Mouse (Mus musculus) embryonic facial prominence, embryonic 12.5 days (tissue): ENCODE data around the gene Nle1. TPM values are rescaled to one million over a fixed set of nuclear protein-coding genes. Genes with fewer than 3 reads are reported as not detected.

Source experiments
- ATAC-seq: fragments of 200-750 bp; cut with Nextera tagmentation; 2 replicates; pipeline ENCODE4 v1.8.0; 2017; ENCODE audit not compliant: insufficient number of reproducible peaks, insufficient read depth, low FRiP score, low TSS enrichment
- H3K27ac ChIP-seq: fragments of 300-500 bp; sonication (generic); 2 replicates; pipeline ENCODE4 v1.5.1; 2016; ENCODE audit warnings: mild to moderate bottlenecking
- H3K27me3 ChIP-seq: fragments of 300-500 bp; sonication (generic); 2 replicates; pipeline ENCODE4 v1.6.1; 2016; ENCODE audit warnings: mild to moderate bottlenecking, moderate library complexity
- H3K36me3 ChIP-seq: fragments of 300-500 bp; sonication (generic); 2 replicates; pipeline ENCODE4 v1.6.1; 2016; ENCODE audit warnings: mild to moderate bottlenecking
- H3K4me1 ChIP-seq: fragments of 300-500 bp; sonication (generic); 2 replicates; pipeline ENCODE4 v1.6.1; 2016
- H3K4me2 ChIP-seq: fragments of 300-500 bp; sonication (generic); replicated peaks from 2 replicates; pipeline ENCODE4 v1.6.1; 2016; ENCODE audit warnings: mild to moderate bottlenecking, moderate library complexity
- H3K4me3 ChIP-seq: fragments of 300-500 bp; sonication (generic); 2 replicates; pipeline ENCODE4 v1.5.1; 2016; ENCODE audit warnings: mild to moderate bottlenecking
- H3K9ac ChIP-seq: fragments of 300-500 bp; sonication (generic); 2 replicates; pipeline ENCODE4 v1.6.1; 2016; ENCODE audit warnings: mild to moderate bottlenecking, moderate library complexity
- H3K9me3 ChIP-seq: fragments of 300-500 bp; sonication (generic); 2 replicates; pipeline ENCODE4 v1.6.1; 2016; ENCODE audit warnings: mild to moderate bottlenecking, moderate library complexity
- WGBS: fragments of 180-500 bp; shearing (Covaris S2); methylation state at CpG from one replicate; pipeline ENCODE4 v1.1.7; 2016; 5-methylcytosine and 5-hydroxymethylcytosine counted together
- polyA plus RNA-seq: library from polyadenylated mRNA; unstranded; fragments of >200 nt; fragmentation: Nextera tagmentation; extraction: Ambion mirVana; gene quantifications from 2 replicates; pipeline ENCODE4 v1.2.1, GENCODE M21; 2016

Gene Nle1
- polyA plus RNA-seq, 1 experiment from 2014 or later, result 39.0 TPM

DNA sequence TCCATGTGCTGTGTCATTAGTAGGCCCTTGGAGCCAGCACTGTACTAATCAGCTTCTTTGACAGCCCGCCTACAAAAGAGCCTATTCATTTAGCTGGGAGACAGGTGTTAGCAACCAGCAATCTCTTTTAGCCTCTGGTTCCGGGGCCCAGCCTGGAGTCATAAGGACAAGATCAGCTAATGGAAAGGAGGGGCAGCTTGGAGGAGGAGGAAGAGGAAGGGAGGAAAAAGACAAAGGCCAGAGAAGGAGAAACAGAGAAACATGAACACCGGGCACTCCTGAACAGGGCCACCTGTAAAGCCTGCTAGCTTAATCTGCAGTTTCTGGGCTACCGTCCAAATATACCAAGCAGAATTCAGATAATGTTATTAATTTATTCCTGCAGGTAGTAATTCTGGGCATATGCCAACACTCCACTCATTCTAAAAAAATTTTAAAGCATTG, 44.7 kb downstream of the Nle1 start:
- no peaks in the 10 kb centered on the region for H3K9me3 ChIP-seq
- peaks cover 6% of the 10 kb centered on the region; the same call in 1 of the 2 replicates for H3K4me1 ChIP-seq
- no peak overlapping the region for H3K4me2 ChIP-seq
- H3K4me3 ChIP-seq, result no peak overlapping the region
- no peak overlapping the region for H3K9ac ChIP-seq
- 56% methylated on average over 4 of the region's 4 CpGs for WGBS
- H3K27me3 ChIP-seq, result no peaks in the 10 kb centered on the region
- H3K27ac ChIP-seq, result no peak overlapping the region
- H3K36me3 ChIP-seq, result no peaks in the 10 kb centered on the region
- ATAC-seq, result no peak

DNA sequence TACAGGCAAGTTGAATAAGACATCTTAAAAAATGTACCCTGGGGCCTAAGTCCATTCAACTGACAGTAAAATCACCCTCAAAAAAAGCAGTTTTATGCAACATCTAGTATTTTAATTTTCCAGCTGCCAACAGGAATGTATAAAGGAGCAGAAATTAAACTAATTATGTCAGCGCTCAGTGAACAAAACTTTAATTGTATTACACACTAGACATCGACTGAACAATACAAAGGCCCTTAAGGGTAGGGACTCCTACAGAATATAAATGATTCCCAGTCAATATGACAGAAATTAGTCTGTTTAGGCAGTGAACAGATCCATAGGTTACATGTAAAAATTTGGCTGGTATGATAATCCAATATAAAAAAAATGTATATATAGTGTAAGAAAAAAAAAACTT, 45.2 kb downstream of the Nle1 start:
- Histone ChIP-seq H3K9me3 (no peaks in the 10 kb centered on the region), H3K4me3 (no peak overlapping the region), H3K4me1 (peaks cover 6% of the 10 kb centered on the region; the same call in 1 of the 2 replicates), H3K27ac (no peak overlapping the region), H3K9ac (no peak overlapping the region), H3K27me3 (no peaks in the 10 kb centered on the region), H3K36me3 (no peaks in the 10 kb centered on the region), H3K4me2 (no peak overlapping the region)
- WGBS, result 70% methylated on average over 2 of the region's 2 CpGs
- ATAC-seq, result no peak

DNA sequence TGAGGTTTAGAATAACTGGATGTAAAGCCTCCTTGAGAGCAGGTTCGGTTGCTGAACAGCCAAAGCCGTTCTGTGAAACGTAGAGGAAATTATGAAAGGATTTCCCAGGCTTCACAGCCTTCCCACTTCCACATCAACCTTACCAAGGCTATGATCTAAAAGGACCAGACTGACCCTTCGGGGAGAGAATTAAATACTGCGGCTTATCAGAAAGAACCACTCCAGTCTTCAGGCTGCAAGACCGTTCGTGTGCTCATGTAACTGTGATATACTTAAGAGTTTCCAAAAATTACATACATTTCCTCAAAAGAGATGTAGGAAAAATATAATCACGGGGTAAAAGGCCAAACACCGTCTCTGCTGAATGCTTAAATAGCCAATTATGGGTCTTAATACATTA, 45.6 kb downstream of the Nle1 start:
- no peaks in the 10 kb centered on the region for H3K9me3 ChIP-seq
- no peaks in the 10 kb centered on the region for H3K27me3 ChIP-seq
- WGBS, result 77% methylated on average over 9 of the region's 9 CpGs
- no peak overlapping the region for H3K9ac ChIP-seq
- H3K36me3 ChIP-seq, result no peaks in the 10 kb centered on the region
- no peak for ATAC-seq
- H3K4me1 ChIP-seq, result peaks cover 6% of the 10 kb centered on the region; the same call in 1 of the 2 replicates
- no peak overlapping the region for H3K4me2 ChIP-seq
- no peak overlapping the region for H3K27ac ChIP-seq
- H3K4me3 ChIP-seq, result no peak overlapping the region

DNA sequence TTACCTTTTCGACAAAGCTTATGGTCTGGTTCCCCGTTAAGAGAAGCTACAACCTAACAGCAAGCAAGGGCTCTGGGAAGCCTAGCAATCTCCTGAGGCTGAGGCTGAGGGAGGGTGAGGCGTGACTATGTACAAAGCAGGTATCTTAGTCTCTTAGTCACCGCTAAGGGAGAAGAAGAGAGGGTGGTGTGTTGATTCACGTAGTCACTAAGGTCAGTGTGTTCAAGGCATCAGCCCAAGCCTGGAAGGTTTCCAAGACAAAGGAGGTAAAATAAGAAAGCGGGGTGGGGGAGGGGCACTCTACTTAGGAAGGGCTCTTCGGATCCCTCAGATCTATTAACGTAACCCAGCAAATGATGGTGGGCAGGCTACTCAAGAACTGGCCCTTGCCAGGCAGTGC, 46.7 kb downstream of the Nle1 start:
- Histone ChIP-seq H3K36me3 (no peaks in the 10 kb centered on the region), H3K4me3 (no peak overlapping the region), H3K27me3 (no peaks in the 10 kb centered on the region), H3K4me1 (peaks cover 6% of the 10 kb centered on the region; the same call in 1 of the 2 replicates), H3K9ac (no peak overlapping the region), H3K27ac (no peak overlapping the region), H3K9me3 (no peaks in the 10 kb centered on the region), H3K4me2 (no peak overlapping the region)
- no peak for ATAC-seq
- WGBS, result 69% methylated on average over 8 of the region's 8 CpGs

DNA sequence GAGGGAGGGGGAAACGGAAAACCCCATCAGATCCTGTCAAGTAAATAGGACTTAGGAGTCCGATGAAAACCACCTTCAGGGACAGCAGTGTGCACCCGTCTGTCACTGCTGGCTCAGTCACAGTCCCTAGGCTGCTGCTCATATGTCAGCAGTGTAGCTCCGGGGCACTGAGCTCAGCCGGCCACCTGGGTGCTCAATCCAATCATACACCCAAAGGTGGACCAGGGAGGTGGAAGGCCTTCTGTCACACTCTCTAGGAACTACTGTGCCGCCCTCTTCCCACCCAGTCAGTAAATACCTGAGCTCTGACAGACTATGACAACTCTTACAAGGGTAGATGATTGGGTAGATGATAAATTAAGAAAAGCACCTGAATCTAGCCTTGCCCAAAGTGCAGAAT, 47.5 kb downstream of the Nle1 start:
- no peak for ATAC-seq
- H3K27me3 ChIP-seq, result no peaks in the 10 kb centered on the region
- 77% methylated on average over 6 of the region's 6 CpGs for WGBS
- H3K4me1 ChIP-seq, result peaks cover 6% of the 10 kb centered on the region; the same call in 1 of the 2 replicates
- H3K4me2 ChIP-seq, result no peak overlapping the region
- H3K9me3 ChIP-seq, result no peaks in the 10 kb centered on the region
- H3K36me3 ChIP-seq, result no peaks in the 10 kb centered on the region
- H3K4me3 ChIP-seq, result no peak overlapping the region
- no peak overlapping the region for H3K9ac ChIP-seq
- no peak overlapping the region for H3K27ac ChIP-seq

DNA sequence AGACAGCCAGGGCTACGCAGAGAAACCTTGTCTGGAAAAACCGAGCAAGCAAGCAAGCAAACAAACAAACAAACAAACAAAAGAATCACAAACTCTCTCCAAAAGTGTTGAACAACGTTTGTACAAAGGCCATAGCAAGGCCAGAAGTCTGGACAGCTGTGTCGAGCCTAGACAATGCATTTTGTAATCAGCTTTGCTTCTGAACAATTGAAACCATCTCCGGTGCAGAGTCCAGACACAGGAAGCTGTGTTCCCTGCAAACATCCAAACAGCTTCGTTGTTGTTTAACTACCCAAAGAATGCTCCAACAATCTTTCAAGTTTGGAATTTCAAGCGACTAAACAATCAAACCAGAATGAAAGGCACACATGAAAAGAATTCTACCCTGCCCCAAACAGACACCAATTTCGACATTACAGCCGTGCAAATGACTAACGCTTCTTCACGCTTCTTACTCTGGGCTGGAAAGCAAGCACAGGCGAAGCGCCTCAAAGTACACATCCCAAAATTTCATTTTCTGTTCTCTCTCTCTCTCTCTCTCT, 50.8 kb downstream of the Nle1 start:
- H3K4me3 ChIP-seq, result no peak overlapping the region
- no peak overlapping the region for H3K27ac ChIP-seq
- no peak for ATAC-seq
- no peaks in the 10 kb centered on the region for H3K36me3 ChIP-seq
- WGBS, result 83% methylated on average over 13 of the region's 13 CpGs
- H3K27me3 ChIP-seq, result no peaks in the 10 kb centered on the region
- no peak overlapping the region for H3K4me2 ChIP-seq
- peaks cover 6% of the 10 kb centered on the region; the same call in 1 of the 2 replicates for H3K4me1 ChIP-seq
- no peaks in the 10 kb centered on the region for H3K9me3 ChIP-seq
- no peak overlapping the region for H3K9ac ChIP-seq

DNA sequence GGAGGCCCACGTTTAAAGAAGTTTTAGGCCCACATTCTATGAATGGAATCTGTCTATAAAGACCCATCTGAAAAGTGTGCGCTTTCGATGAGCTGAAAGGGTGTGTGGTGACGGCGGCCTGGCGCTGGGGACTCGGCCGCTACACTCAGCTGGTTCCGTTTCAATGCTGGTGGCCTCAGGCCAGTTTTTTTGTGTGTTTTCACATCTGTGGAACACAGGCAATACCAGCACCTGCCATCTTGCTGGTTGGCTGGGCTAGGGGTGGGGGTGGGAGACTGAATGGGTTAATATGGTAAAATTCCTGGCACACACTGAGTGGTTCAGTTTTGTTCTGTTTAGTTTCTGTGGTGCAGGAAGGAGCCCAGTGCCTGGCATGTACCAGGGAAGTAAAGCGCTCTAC, 52.2 kb downstream of the Nle1 start:
- 76% methylated on average over 10 of the region's 10 CpGs for WGBS
- Histone ChIP-seq H3K27ac (no peak overlapping the region), H3K4me2 (no peak overlapping the region), H3K4me3 (no peak overlapping the region), H3K9me3 (no peaks in the 10 kb centered on the region), H3K27me3 (no peaks in the 10 kb centered on the region), H3K9ac (no peak overlapping the region), H3K4me1 (no peaks in the 10 kb centered on the region), H3K36me3 (no peaks in the 10 kb centered on the region)
- ATAC-seq, result no peak

DNA sequence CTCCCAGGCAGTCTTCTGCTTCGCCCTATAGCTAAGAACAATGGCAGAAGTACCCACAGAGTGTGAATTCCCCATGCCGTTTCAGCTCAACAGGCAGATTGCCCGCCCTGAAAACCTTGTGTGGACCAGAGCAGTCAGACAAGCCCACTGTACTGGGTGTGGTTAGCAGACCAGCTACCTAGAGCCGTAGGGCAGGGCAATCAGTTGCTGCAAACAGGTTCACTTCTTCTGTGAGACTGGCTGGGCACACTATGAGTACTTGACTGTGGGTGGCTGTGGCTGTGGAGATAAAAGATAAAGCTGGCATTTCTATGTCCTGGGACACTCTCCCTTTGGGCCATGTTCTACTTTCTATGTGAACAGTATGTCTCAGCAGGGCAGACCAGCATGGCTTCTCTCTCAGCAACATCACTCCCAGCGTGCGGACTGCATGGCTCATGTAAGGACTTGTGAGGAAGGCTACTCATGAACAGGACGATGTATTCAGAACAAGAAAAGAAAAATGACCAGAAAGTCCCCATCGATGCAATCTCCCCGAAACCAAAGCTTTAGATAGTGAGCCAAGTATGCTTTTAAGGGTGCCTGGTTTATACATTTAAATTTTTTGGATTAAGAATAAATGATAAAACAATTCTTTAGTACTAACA, 52.8 kb downstream of the Nle1 start:
- Histone ChIP-seq H3K4me3 (no peak overlapping the region), H3K27ac (no peak overlapping the region), H3K4me2 (no peak overlapping the region), H3K36me3 (no peaks in the 10 kb centered on the region), H3K9me3 (no peaks in the 10 kb centered on the region), H3K27me3 (no peaks in the 10 kb centered on the region), H3K9ac (no peak overlapping the region), H3K4me1 (no peaks in the 10 kb centered on the region)
- no peak for ATAC-seq
- WGBS, result 87% methylated on average over 9 of the region's 9 CpGs

DNA sequence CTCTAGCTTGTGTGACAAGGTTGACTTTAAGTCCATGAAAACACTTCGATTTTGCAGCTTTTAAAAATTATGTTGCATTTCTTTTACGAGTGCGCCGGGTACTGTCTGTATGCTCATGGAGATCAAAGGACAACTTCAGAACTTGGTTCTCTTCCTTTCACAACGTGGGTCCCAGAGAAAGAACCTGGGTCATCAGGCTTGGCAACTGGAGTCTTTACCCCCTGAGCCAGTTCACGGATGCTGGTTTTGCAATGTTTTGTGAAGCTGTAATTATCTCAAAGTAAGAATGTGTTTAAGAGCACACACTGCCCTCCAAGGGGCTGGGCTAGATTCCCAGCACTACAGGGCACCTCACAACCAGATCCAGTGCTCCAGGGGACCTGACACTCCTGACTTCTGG, 54.1 kb downstream of the Nle1 start:
- no peak for ATAC-seq
- no peak overlapping the region for H3K9ac ChIP-seq
- no peaks in the 10 kb centered on the region for H3K27me3 ChIP-seq
- no peaks in the 10 kb centered on the region for H3K4me1 ChIP-seq
- WGBS, result 85% methylated on average over 6 of the region's 6 CpGs
- H3K9me3 ChIP-seq, result no peaks in the 10 kb centered on the region
- H3K36me3 ChIP-seq, result no peaks in the 10 kb centered on the region
- no peak overlapping the region for H3K4me2 ChIP-seq
- no peak overlapping the region for H3K27ac ChIP-seq
- H3K4me3 ChIP-seq, result no peak overlapping the region

DNA sequence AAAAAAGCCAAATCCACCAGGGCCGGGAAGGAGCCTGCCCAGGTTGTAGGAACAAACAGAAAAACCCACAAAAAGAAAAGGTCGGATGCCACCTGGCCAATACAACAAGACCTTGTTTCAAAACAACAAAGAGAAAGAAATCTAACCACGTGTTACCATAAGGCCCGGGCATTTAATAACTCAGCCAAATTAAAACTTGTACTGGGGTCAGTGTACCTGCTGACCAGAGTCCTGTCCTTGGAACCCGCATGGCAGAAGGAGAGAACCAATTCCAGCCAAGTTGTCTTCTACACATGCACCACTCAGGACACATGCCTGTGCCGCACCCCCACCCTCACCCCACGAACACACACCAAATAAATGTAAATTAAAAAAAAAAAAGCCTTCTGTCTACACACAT, 55.3 kb downstream of the Nle1 start:
- Histone ChIP-seq H3K9me3 (no peaks in the 10 kb centered on the region), H3K27me3 (no peaks in the 10 kb centered on the region), H3K4me2 (no peak overlapping the region), H3K36me3 (no peaks in the 10 kb centered on the region), H3K27ac (no peak overlapping the region), H3K9ac (no peak overlapping the region), H3K4me1 (no peaks in the 10 kb centered on the region), H3K4me3 (no peak overlapping the region)
- ATAC-seq, result no peak
- 88% methylated on average over 7 of the region's 7 CpGs for WGBS

DNA sequence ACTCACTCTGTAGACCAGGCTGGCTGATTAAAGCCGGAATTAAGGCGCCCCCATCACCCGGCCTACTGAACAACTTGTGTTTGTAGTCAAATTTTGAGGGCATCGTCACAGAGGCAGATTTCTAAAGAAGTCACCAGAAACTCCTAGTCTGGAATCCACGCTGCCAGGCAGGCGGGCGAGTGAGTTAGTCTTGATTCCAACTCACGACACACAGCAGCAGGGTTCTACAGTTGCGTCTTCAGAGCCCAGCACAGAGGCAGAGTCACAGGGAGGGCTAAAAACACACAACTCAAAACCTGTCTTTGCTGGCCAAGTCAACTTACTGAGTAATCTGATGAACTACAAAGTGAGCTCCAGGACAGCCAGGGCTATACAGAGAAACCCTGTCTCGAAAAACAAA, 55.7 kb downstream of the Nle1 start:
- Histone ChIP-seq H3K9me3 (no peaks in the 10 kb centered on the region), H3K36me3 (no peaks in the 10 kb centered on the region), H3K27me3 (no peaks in the 10 kb centered on the region), H3K9ac (no peak overlapping the region), H3K27ac (no peak overlapping the region), H3K4me3 (no peak overlapping the region), H3K4me1 (no peaks in the 10 kb centered on the region), H3K4me2 (no peak overlapping the region)
- WGBS, result 84% methylated on average over 10 of the region's 10 CpGs
- no peak for ATAC-seq

DNA sequence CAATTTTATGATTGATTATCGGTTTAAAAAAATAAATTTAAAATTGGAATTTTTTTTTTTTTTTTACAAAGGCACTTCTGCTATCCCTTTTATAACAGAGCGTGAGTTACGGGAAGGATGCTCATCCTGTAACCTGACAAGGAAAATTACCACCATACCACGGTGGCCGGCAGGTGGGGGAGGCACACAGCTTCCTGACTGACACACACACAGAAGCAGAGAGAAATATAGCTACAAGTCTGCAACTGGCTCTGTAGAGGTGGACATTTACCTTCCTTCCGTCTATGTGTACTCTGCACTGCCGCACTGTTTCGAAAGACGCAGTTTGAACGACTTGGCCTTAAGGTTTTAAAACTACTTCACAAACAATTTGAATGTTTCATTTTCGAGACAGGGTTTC, 56.1 kb downstream of the Nle1 start:
- ATAC-seq, result no peak

More for the DNA sequence above, 56.1 kb downstream of the Nle1 start:
- Histone ChIP-seq H3K27ac (no peak overlapping the region), H3K9ac (no peak overlapping the region), H3K4me2 (no peak overlapping the region), H3K4me3 (no peak overlapping the region), H3K9me3 (no peaks in the 10 kb centered on the region), H3K27me3 (no peaks in the 10 kb centered on the region), H3K36me3 (no peaks in the 10 kb centered on the region), H3K4me1 (no peaks in the 10 kb centered on the region)
- WGBS, result 78% methylated on average over 11 of the region's 11 CpGs
